Mouse (Mus musculus) erythroblast, embryonic 14.5 days (primary cell): ENCODE measurements around the gene Slc26a5.

ENCODE experiments used
- GATA1 ChIP-seq: IDR thresholded peaks from 2 replicates; pipeline ENCODE4 v1.6.1; 2012; ENCODE audit warnings: low read length, inconsistent platforms, mixed read lengths
- TAL1 ChIP-seq: IDR thresholded peaks from 3 replicates; pipeline ENCODE4 v1.6.1; 2012; ENCODE audit warnings: low read length, inconsistent platforms, mixed read lengths

DNA sequence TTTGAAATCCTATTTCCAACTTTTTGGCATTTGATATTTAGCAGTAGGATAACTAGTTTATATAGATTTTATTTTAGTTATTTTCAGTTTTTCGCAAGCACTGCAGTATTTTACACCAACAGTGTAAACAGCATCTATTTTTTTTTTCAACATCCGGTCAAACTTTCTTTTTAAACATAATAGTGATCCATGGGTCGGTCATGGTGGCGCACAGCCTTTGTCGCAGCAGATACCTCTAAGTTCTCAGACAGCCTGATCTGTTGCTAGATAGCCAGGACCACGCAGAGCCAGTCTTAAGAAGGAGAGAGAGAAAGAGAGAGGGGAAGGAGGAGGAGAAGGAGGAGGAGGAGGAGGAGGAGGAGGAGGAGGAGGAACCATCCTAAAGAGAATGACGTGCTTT lies 79.6 kb downstream of the Slc26a5 start:
- TF ChIP-seq TAL1 (no peak), GATA1 (no peak)
